Mouse (Mus musculus): Measurements from ENCODE around the gene Nxn. TPM values are rescaled to one million over a fixed set of nuclear protein-coding genes. Genes with fewer than 3 reads are reported as not detected.

Gene Nxn
- polyA plus RNA-seq, 1 experiment from 2014 or later: 59.5 TPM

DNA sequence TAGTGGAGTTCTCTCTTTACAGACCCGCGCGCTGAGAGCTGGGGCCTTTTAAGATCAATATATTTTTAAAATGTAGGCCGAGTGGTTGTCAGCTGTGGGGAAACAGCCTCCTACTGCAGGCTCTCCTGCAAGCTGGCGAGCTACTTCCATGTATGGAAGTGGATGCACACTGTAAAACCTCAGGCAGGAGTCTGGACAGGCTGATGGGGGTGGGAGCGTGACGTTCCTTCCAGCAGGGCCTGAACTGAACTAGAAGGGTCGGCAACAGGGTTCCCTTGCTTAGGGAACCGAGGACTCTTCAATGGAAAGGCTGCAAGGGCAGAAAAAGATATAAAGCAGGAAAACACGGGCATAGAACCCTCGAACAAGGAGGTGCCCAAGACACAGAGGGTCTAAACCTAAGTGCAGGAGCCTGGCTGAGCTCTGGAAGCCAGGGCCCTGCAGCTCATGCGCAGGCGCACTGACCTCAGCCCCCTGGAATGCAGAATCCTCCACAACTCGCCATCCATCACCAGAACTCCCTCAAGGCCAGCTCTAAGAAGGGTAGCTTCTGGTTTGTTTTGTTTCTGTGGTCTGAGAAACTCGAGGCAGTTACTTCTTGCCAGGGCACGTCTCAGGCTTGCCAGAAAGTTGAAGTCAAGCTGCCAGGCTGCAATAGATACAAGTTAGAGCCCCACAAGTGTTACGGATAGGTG, 24.3 kb downstream of the Nxn start:
- DNase-seq (ENCODE audit: low spot score): peak; percentile 40
- Histone ChIP-seq H3K4me3 (no peak overlapping the region), H3K27ac (replicated peaks) (peak overlapping the region; percentile 61), H3K27me3 (ENCODE audit: low read depth, poor library complexity, severe bottlenecking) (no peaks in the 10 kb centered on the region), H3K36me3 (peaks cover 19% of the 10 kb centered on the region), H3K9me3 (replicated peaks) (no peaks in the 10 kb centered on the region), H3K4me1 (peaks cover 83% of the 10 kb centered on the region)
- 74% methylated on average over 17 of the region's 17 CpGs for WGBS

DNA sequence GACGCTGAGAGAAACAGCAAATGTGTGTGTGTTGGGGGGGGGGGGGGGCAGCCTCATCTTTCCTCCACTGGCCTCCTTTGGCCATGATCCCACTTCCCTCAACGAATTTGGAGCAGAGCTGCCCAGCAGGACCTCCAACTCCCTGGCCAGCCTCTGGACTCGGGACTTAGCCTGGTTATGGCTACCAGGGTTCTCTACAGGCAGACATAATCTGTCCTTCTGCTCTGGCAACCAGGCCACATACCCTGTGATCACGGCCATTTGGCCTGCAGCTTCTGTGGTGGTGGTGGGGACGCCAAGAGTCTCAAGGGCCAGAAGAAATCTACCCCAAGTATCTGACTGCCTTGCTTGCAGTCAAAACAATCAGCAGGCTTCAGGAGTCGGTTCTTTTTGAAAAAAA, 26.4 kb downstream of the Nxn start:
- no peak for DNase-seq (ENCODE audit: low spot score)
- Histone ChIP-seq H3K27me3 (ENCODE audit: low read depth, poor library complexity, severe bottlenecking) (no peaks in the 10 kb centered on the region), H3K27ac (replicated peaks) (0 out of 2 replicates have a peak overlapping the region, but pooled peaks have one; percentile 33), H3K4me3 (no peak overlapping the region), H3K4me1 (peaks cover 70% of the 10 kb centered on the region), H3K9me3 (replicated peaks) (no peaks in the 10 kb centered on the region), H3K36me3 (peaks cover 15% of the 10 kb centered on the region)
- WGBS: 55% methylated on average over 6 of the region's 6 CpGs

GRCm38 (mm10) chr11:76372120-76372519, 26.8 kb downstream of the Nxn start:
- no peaks in the 10 kb centered on the region for H3K9me3 ChIP-seq (replicated peaks)
- peaks cover 15% of the 10 kb centered on the region for H3K36me3 ChIP-seq
- H3K4me3 ChIP-seq: no peak overlapping the region
- H3K27me3 ChIP-seq (ENCODE audit: low read depth, poor library complexity, severe bottlenecking): no peaks in the 10 kb centered on the region
- WGBS: 84% methylated on average over 2 of the region's 2 CpGs
- H3K27ac ChIP-seq (replicated peaks): 0 out of 2 replicates have a peak overlapping the region, but pooled peaks have one; percentile 33
- DNase-seq (ENCODE audit: low spot score): no peak
- peaks cover 66% of the 10 kb centered on the region for H3K4me1 ChIP-seq

DNA sequence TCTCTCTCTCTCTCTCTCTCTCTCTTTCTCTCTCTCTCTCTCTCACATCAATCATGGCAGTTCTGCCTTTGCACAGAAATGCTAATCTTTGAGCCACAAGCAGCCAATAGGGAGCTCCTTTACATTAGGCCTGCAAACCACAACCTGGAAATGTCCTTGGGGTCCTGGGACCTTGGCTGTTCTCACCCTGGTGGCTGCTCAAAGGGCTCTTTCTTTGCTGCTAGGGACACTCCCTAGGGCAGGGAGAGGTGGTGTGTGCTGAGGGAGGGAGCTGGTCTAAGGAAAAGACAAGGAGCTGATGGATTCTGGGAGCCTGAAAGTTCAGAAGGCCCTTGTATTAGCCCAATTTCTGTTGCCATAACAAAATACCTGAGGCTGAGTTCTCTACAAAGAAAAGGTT, 28.4 kb downstream of the Nxn start:
- Histone ChIP-seq H3K9me3 (replicated peaks) (no peaks in the 10 kb centered on the region), H3K27me3 (ENCODE audit: low read depth, poor library complexity, severe bottlenecking) (no peaks in the 10 kb centered on the region), H3K27ac (replicated peaks) (0 out of 2 replicates have a peak overlapping the region, but pooled peaks have one; percentile 15), H3K4me1 (peaks cover 62% of the 10 kb centered on the region), H3K36me3 (peaks cover 30% of the 10 kb centered on the region), H3K4me3 (no peak overlapping the region)
- no peak for DNase-seq (ENCODE audit: low spot score)

GRCm38 (mm10) chr11:76366720-76367119, 32.2 kb downstream of the Nxn start:
- no peak for DNase-seq (ENCODE audit: low spot score)
- Histone ChIP-seq H3K9me3 (replicated peaks) (no peaks in the 10 kb centered on the region), H3K4me1 (peaks cover 62% of the 10 kb centered on the region), H3K4me3 (no peak overlapping the region), H3K27ac (replicated peaks) (peak overlapping the region; percentile 46; the same call in 1 of the 2 replicates), H3K27me3 (ENCODE audit: low read depth, poor library complexity, severe bottlenecking) (no peaks in the 10 kb centered on the region), H3K36me3 (peaks cover 20% of the 10 kb centered on the region)
- WGBS: 91% methylated on average over 15 of the region's 15 CpGs

DNA sequence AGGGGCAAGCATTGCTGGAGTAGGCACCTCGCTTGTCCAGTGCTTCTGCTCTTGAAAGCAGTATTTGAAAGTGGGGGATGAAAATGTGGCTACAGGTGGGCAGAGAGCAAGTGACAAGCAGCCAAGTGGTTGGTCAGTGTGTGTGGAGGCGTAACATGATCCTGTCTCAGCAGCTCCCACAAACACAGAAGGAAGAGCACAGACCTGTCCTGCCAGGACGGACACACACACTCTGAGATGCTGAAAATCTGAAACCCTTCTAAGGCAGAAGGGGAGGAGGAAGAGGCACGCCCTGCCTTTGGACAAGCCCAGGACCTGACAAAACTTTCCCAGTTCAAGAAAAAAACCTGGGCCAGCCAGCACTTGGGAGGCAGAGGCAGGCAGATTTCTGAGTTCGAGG, 34.9 kb downstream of the Nxn start:
- no peak for DNase-seq (ENCODE audit: low spot score)
- 67% methylated on average over 5 of the region's 5 CpGs for WGBS
- H3K9me3 ChIP-seq (replicated peaks): no peaks in the 10 kb centered on the region
- peaks cover 20% of the 10 kb centered on the region for H3K36me3 ChIP-seq
- 0 out of 2 replicates have a peak overlapping the region, but pooled peaks have one; percentile 32 for H3K4me3 ChIP-seq
- no peaks in the 10 kb centered on the region for H3K27me3 ChIP-seq (ENCODE audit: low read depth, poor library complexity, severe bottlenecking)
- H3K27ac ChIP-seq (replicated peaks): peak overlapping the region; percentile 80
- peaks cover 69% of the 10 kb centered on the region for H3K4me1 ChIP-seq

GRCm38 (mm10) chr11:76363636-76364035, 35.3 kb downstream of the Nxn start:
- H3K36me3 ChIP-seq: peaks cover 20% of the 10 kb centered on the region
- H3K27ac ChIP-seq (replicated peaks): peak overlapping the region; percentile 80
- H3K27me3 ChIP-seq (ENCODE audit: low read depth, poor library complexity, severe bottlenecking): no peaks in the 10 kb centered on the region
- DNase-seq (ENCODE audit: low spot score): no peak
- peaks cover 73% of the 10 kb centered on the region for H3K4me1 ChIP-seq
- H3K4me3 ChIP-seq: peak overlapping the region; percentile 32
- H3K9me3 ChIP-seq (replicated peaks): no peaks in the 10 kb centered on the region
- 19% methylated on average over 9 of the region's 9 CpGs for WGBS

- DNase-seq (ENCODE audit: low spot score): peak; percentile 75
- whole genome bisulfite sequencing: 8% methylated on average over 6 of the region's 6 CpGs
- Histone ChIP-seq H3K27ac (replicated peaks) (peak overlapping the region; percentile 80), H3K36me3 (peaks cover 20% of the 10 kb centered on the region), H3K27me3 (ENCODE audit: low read depth, poor library complexity, severe bottlenecking) (no peaks in the 10 kb centered on the region), H3K4me3 (peak overlapping the region; percentile 32), H3K4me1 (peaks cover 77% of the 10 kb centered on the region), H3K9me3 (replicated peaks) (no peaks in the 10 kb centered on the region)
Observed at GRCm38 (mm10) chr11:76363178-76363577, 35.8 kb downstream of the Nxn start.

DNA sequence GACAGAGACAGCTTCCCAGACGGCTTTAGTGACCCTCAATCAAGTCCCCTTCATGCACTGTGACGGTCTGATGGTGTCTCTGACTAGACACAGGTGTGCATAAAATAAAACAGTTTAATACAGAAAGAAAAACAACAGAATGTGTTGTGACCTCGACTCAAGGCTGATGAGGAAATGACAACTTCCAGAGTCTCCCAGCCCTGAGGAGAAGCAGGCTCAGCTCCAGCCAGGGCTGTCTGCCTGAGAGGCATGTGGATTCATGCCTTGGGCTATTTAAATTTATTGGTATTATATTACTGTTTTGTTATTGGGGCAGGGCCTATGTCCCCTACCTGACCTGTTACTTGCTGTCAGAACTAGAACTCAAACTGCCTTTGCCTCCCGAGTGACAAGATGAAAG, 37.5 kb downstream of the Nxn start:
- no peak for DNase-seq (ENCODE audit: low spot score)

DNA sequence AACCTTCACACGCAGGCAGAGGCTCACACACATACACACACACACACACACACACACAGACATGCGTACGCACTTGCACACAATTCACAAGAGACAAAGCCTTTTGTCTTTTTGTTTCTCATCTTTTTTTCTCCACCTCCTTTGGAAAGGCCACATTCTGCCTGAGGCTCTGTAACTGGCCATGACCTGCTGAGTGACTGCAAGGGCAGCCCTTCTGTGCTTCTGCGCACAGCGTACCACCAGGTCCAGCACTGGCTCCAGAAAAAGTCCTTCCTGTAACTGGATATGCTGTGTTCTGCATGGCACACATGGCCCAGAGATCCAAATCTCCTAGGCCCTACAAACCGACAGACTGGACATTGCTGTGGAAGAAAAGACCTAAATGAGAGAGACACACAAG, 38.7 kb downstream of the Nxn start:
- Histone ChIP-seq H3K27me3 (ENCODE audit: low read depth, poor library complexity, severe bottlenecking) (no peaks in the 10 kb centered on the region), H3K4me1 (peaks cover 96% of the 10 kb centered on the region), H3K9me3 (replicated peaks) (no peaks in the 10 kb centered on the region), H3K4me3 (no peak overlapping the region), H3K36me3 (0 out of 2 replicates have a peak, but pooled peaks cover 6% of the 10 kb centered on the region), H3K27ac (replicated peaks) (peak overlapping the region; percentile 70)
- 63% methylated on average over 6 of the region's 6 CpGs for WGBS
- no peak for DNase-seq (ENCODE audit: low spot score)

More for the DNA sequence above, 37.5 kb downstream of the Nxn start:
- H3K4me3 ChIP-seq: no peak overlapping the region
- H3K9me3 ChIP-seq (replicated peaks): no peaks in the 10 kb centered on the region
- H3K27ac ChIP-seq (replicated peaks): peak overlapping the region; percentile 23; the same call in 1 of the 2 replicates
- no peaks in the 10 kb centered on the region for H3K27me3 ChIP-seq (ENCODE audit: low read depth, poor library complexity, severe bottlenecking)
- peaks cover 88% of the 10 kb centered on the region for H3K4me1 ChIP-seq
- WGBS: 82% methylated on average over 4 of the region's 4 CpGs
- peaks cover 14% of the 10 kb centered on the region for H3K36me3 ChIP-seq

- no peaks in the 10 kb centered on the region for H3K9me3 ChIP-seq (replicated peaks)
- DNase-seq (ENCODE audit: low spot score): no peak
- WGBS: 46% methylated on average over 14 of the region's 14 CpGs
- H3K27me3 ChIP-seq (ENCODE audit: low read depth, poor library complexity, severe bottlenecking): no peaks in the 10 kb centered on the region
- no peak overlapping the region for H3K4me3 ChIP-seq
- peaks cover 8% of the 10 kb centered on the region; the same call in 1 of the 2 replicates for H3K36me3 ChIP-seq
- H3K4me1 ChIP-seq: peaks cover 90% of the 10 kb centered on the region
- H3K27ac ChIP-seq (replicated peaks): peak overlapping the region; percentile 80
Observed at GRCm38 (mm10) chr11:76358628-76359320, 40.2 kb downstream of the Nxn start.

- peaks cover 8% of the 10 kb centered on the region; the same call in 1 of the 2 replicates for H3K36me3 ChIP-seq
- no peaks in the 10 kb centered on the region for H3K27me3 ChIP-seq (ENCODE audit: low read depth, poor library complexity, severe bottlenecking)
- no peak for DNase-seq (ENCODE audit: low spot score)
- peak overlapping the region; percentile 1; the same call in 1 of the 2 replicates for H3K4me3 ChIP-seq
- H3K9me3 ChIP-seq (replicated peaks): no peaks in the 10 kb centered on the region
- H3K27ac ChIP-seq (replicated peaks): peak overlapping the region; percentile 80
- H3K4me1 ChIP-seq: peaks cover 90% of the 10 kb centered on the region
- 50% methylated on average over 12 of the region's 12 CpGs for WGBS
Observed at GRCm38 (mm10) chr11:76357464-76357863, 41.5 kb downstream of the Nxn start.

GRCm38 (mm10) chr11:76356091-76356490, 42.8 kb downstream of the Nxn start:
- peak overlapping the region; percentile 39; the same call in 1 of the 2 replicates for H3K27ac ChIP-seq (replicated peaks)
- H3K9me3 ChIP-seq (replicated peaks): no peaks in the 10 kb centered on the region
- H3K27me3 ChIP-seq (ENCODE audit: low read depth, poor library complexity, severe bottlenecking): no peaks in the 10 kb centered on the region
- peaks cover 90% of the 10 kb centered on the region for H3K4me1 ChIP-seq
- WGBS: 87% methylated on average over 11 of the region's 11 CpGs
- peaks cover 8% of the 10 kb centered on the region; the same call in 1 of the 2 replicates for H3K36me3 ChIP-seq
- H3K4me3 ChIP-seq: no peak overlapping the region
- DNase-seq (ENCODE audit: low spot score): no peak
